Mouse (Mus musculus): ENCODE results near the gene Tcf7l1.

GRCm38 (mm10) chr6:72610261-72610660 lies 178.8 kb downstream of the Tcf7l1 start:
- TF ChIP-seq GATA1 (IDR thresholded peaks at IDR 0.05; ENCODE audit: borderline replicate concordance, low read length) (no peak), FLI1 (IDR thresholded peaks at IDR 0.05; ENCODE audit: low read length) (no peak)
